Mouse (Mus musculus): ENCODE results near the gene Uba6. TPM values are rescaled to one million over a fixed set of nuclear protein-coding genes. Genes with fewer than 3 reads are reported as not detected.

Uba6 gene
- total and polyA plus RNA-seq, 3 experiments, result 9.8 to 59.4 (median 11.8) TPM

GRCm38 (mm10) chr5:86172449-86173161 lies at the start of gene Uba6 (continued):
- TF ChIP-seq NRF1 (IDR thresholded peaks at IDR 0.05; ENCODE audit: insufficient read depth, low read depth, low read length, poor library complexity, severe bottlenecking) (no peak), GATA1 (IDR thresholded peaks at IDR 0.05; ENCODE audit: low read depth, low read length) (no peak), MYC (IDR thresholded peaks at IDR 0.05; ENCODE audit: low read depth, low read length) (no peak), ZMIZ1 (IDR thresholded peaks at IDR 0.05; ENCODE audit: low read depth, low read length) (peak; percentile 91)

- Histone ChIP-seq H3K79me2 (ENCODE audit: control insufficient read depth, insufficient read depth, low read length, poor library complexity) (no peaks in the 10 kb centered on the region), H3K27me3 (ENCODE audit: control insufficient read depth in 1 of 2, insufficient read depth in 2 of 2, low read length in 2 of 2) (peaks cover 5 to 7% of the 10 kb centered on the region in 2 experiments; a peak in 3 of 4 replicates), H3K4me1 (ENCODE audit: control insufficient read depth in 1 of 2, insufficient read depth in 2 of 2, low read length in 2 of 2) (no peaks in the 10 kb centered on the region), H3K9ac (ENCODE audit: control insufficient read depth, low read depth, low read length, poor library complexity, severe bottlenecking) (no peak within 1 kb of the TSS), H3K9me3 (replicated peaks; ENCODE audit: insufficient read depth, low read length) (no peaks in the 10 kb centered on the region), H3K27ac (ENCODE audit: control insufficient read depth, low read depth, low read length) (no peak within 1 kb of the TSS), H3K4me3 (ENCODE audit: control insufficient read depth in 1 of 2, insufficient read depth in 1 of 2, low read depth in 2 of 2, low read length in 2 of 2) (no peak within 1 kb of the TSS), H3K36me3 (ENCODE audit: control insufficient read depth in 1 of 2, insufficient read depth in 2 of 2, low read length in 2 of 2) (no peaks in the 10 kb centered on the region)
- no peak for DNase-seq (ENCODE audit: low read depth, low spot score)
- TF ChIP-seq EP300 (IDR thresholded peaks at IDR 0.05; ENCODE audit: low read depth in 1 of 2, low read length in 2 of 2) (no peak), SIN3A (IDR thresholded peaks at IDR 0.05; ENCODE audit: low read length) (no peak), JUND (IDR thresholded peaks at IDR 0.05; ENCODE audit: low read depth, low read length) (no peak), MAZ (IDR thresholded peaks at IDR 0.05; ENCODE audit: low read depth, low read length) (no peak), ELF1 (IDR thresholded peaks at IDR 0.05; ENCODE audit: low read depth, low read length) (no peak), TAL1 (IDR thresholded peaks at IDR 0.05; ENCODE audit: low read length) (no peak), SMC3 (IDR thresholded peaks at IDR 0.05; ENCODE audit: low read depth, low read length) (no peak), ZKSCAN1 (IDR thresholded peaks at IDR 0.05; ENCODE audit: low read depth, low read length) (no peak), UBTF (IDR thresholded peaks at IDR 0.05; ENCODE audit: borderline replicate concordance, insufficient read depth, low read depth, low read length) (no peak), MAX (IDR thresholded peaks at IDR 0.05; ENCODE audit: low read length) (no peak), CHD2 (IDR thresholded peaks at IDR 0.05; ENCODE audit: low read length) (no peak), MAFK (IDR thresholded peaks at IDR 0.05; ENCODE audit: borderline replicate concordance, low read depth, low read length) (no peak), POLR2AphosphoS2 (IDR thresholded peaks at IDR 0.05; ENCODE audit: low read length) (no peak), ZNF384 (IDR thresholded peaks at IDR 0.05; ENCODE audit: low read depth, low read length) (no peak), POLR2A (IDR thresholded peaks at IDR 0.05; ENCODE audit: control insufficient read depth in 1 of 2, insufficient read depth in 1 of 2, low read depth in 1 of 2, low read length in 2 of 2, poor library complexity in 1 of 2) (no peak), MYC (IDR thresholded peaks at IDR 0.05; ENCODE audit: low read depth, low read length) (no peak), USF2 (IDR thresholded peaks at IDR 0.05; ENCODE audit: borderline replicate concordance in 1 of 2, insufficient read depth in 1 of 2, low read depth in 1 of 2, low read length in 2 of 2) (no peak)
These were observed 25.2 kb upstream of the Uba6 start, which contains the start of gene Gnrhr for GRCm38 (mm10) chr5:86197801-86198200. TSS of gene Gnrhr (minus strand) at chr5:86197901.
